Mouse (Mus musculus): Measurements from ENCODE around the gene Adora2a. TPM values are rescaled to one million over a fixed set of nuclear protein-coding genes. Genes with fewer than 3 reads are reported as not detected.
"Not testable (repeated sequence)": the region's sequence is repeated elsewhere in the genome, so short reads cannot be mapped to it uniquely, and the experiment has no call there.

Gene Adora2a
- polyA plus RNA-seq, 1 experiment from 2014 or later, result 3.8 TPM

GRCm38 (mm10) chr10:75333176-75333776, 16.6 kb downstream of the Adora2a start:
- ATAC-seq (replicated peaks), result no peak

GRCm38 (mm10) chr10:75334175-75334574, 17.5 kb downstream of the Adora2a start:
- Histone ChIP-seq H3K36me3 (replicated peaks) (no peaks in the 10 kb centered on the region), H3K27me3 (replicated peaks) (no peaks in the 10 kb centered on the region), H3K9ac (no peak overlapping the region), H3K4me3 (no peak overlapping the region), H3K9me3 (no peaks in the 10 kb centered on the region), H3K4me2 (no peak overlapping the region), H3K27ac (no peak overlapping the region), H3K4me1 (no peaks in the 10 kb centered on the region)
- 76% methylated on average over 7 of the region's 7 CpGs for WGBS
- ATAC-seq (replicated peaks), result no peak

More at GRCm38 (mm10) chr10:75333176-75333776, 16.6 kb downstream of the Adora2a start:
- no peak overlapping the region for H3K9ac ChIP-seq
- H3K36me3 ChIP-seq (replicated peaks), result no peaks in the 10 kb centered on the region
- H3K9me3 ChIP-seq, result no peaks in the 10 kb centered on the region
- no peak overlapping the region for H3K4me3 ChIP-seq
- WGBS, result 93% methylated on average over 23 of the region's 23 CpGs
- H3K27ac ChIP-seq, result no peak overlapping the region
- H3K4me2 ChIP-seq, result no peak overlapping the region
- H3K27me3 ChIP-seq (replicated peaks), result no peaks in the 10 kb centered on the region
- no peaks in the 10 kb centered on the region for H3K4me1 ChIP-seq

- WGBS, result 89% methylated on average over 6 of the region's 6 CpGs
- no peak overlapping the region for H3K4me3 ChIP-seq
- ATAC-seq (replicated peaks), result no peak
- no peak overlapping the region for H3K9ac ChIP-seq
- no peaks in the 10 kb centered on the region for H3K36me3 ChIP-seq (replicated peaks)
- no peak overlapping the region for H3K4me2 ChIP-seq
- H3K4me1 ChIP-seq, result no peaks in the 10 kb centered on the region
- no peaks in the 10 kb centered on the region for H3K9me3 ChIP-seq
- no peak overlapping the region for H3K27ac ChIP-seq
- no peaks in the 10 kb centered on the region for H3K27me3 ChIP-seq (replicated peaks)
Measured at GRCm38 (mm10) chr10:75335075-75335474, 18.4 kb downstream of the Adora2a start.

- no peak overlapping the region for H3K27ac ChIP-seq
- no peaks in the 10 kb centered on the region for H3K27me3 ChIP-seq (replicated peaks)
- 82% methylated on average over 10 of the region's 10 CpGs for WGBS
- H3K36me3 ChIP-seq (replicated peaks), result no peaks in the 10 kb centered on the region
- H3K4me3 ChIP-seq, result no peak overlapping the region
- H3K4me2 ChIP-seq, result no peak overlapping the region
- H3K9ac ChIP-seq, result no peak overlapping the region
- no peaks in the 10 kb centered on the region for H3K9me3 ChIP-seq
- ATAC-seq (replicated peaks), result no peak
- no peaks in the 10 kb centered on the region for H3K4me1 ChIP-seq
Measured at GRCm38 (mm10) chr10:75337231-75337630, 20.6 kb downstream of the Adora2a start.

- Histone ChIP-seq H3K36me3 (replicated peaks) (no peaks in the 10 kb centered on the region), H3K4me2 (no peak overlapping the region), H3K9ac (no peak overlapping the region), H3K27me3 (replicated peaks) (no peaks in the 10 kb centered on the region), H3K9me3 (no peaks in the 10 kb centered on the region), H3K27ac (no peak overlapping the region), H3K4me3 (no peak overlapping the region), H3K4me1 (no peaks in the 10 kb centered on the region)
- 84% methylated on average over 5 of the region's 5 CpGs for WGBS
- no peak for ATAC-seq (replicated peaks)
Measured at GRCm38 (mm10) chr10:75338852-75339251, 22.2 kb downstream of the Adora2a start.

- no peak overlapping the region for H3K27ac ChIP-seq
- 90% methylated on average over 7 of the region's 7 CpGs for WGBS
- no peaks in the 10 kb centered on the region for H3K9me3 ChIP-seq
- no peaks in the 10 kb centered on the region for H3K36me3 ChIP-seq (replicated peaks)
- no peak overlapping the region for H3K4me3 ChIP-seq
- no peaks in the 10 kb centered on the region for H3K4me1 ChIP-seq
- H3K4me2 ChIP-seq, result no peak overlapping the region
- no peaks in the 10 kb centered on the region for H3K27me3 ChIP-seq (replicated peaks)
- H3K9ac ChIP-seq, result no peak overlapping the region
- ATAC-seq (replicated peaks), result no peak
Measured at GRCm38 (mm10) chr10:75339377-75339776, 22.7 kb downstream of the Adora2a start.

GRCm38 (mm10) chr10:75341936-75342335, 25.3 kb downstream of the Adora2a start:
- no peaks in the 10 kb centered on the region for H3K36me3 ChIP-seq (replicated peaks)
- 42% methylated on average over 8 of the region's 8 CpGs for WGBS
- no peaks in the 10 kb centered on the region for H3K9me3 ChIP-seq
- no peak overlapping the region for H3K9ac ChIP-seq
- no peaks in the 10 kb centered on the region for H3K27me3 ChIP-seq (replicated peaks)
- no peaks in the 10 kb centered on the region for H3K4me1 ChIP-seq
- no peak for ATAC-seq (replicated peaks)
- H3K4me2 ChIP-seq, result no peak overlapping the region
- no peak overlapping the region for H3K27ac ChIP-seq
- H3K4me3 ChIP-seq, result no peak overlapping the region

GRCm38 (mm10) chr10:75344563-75344962, 27.9 kb downstream of the Adora2a start:
- not testable (repeated sequence) for H3K4me1 ChIP-seq; ATAC-seq (replicated peaks); H3K4me2 ChIP-seq; H3K9me3 ChIP-seq; H3K27ac ChIP-seq; H3K36me3 ChIP-seq (replicated peaks); H3K9ac ChIP-seq; H3K27me3 ChIP-seq (replicated peaks); H3K4me3 ChIP-seq
- 75% methylated on average over 1 of the region's 1 CpGs for WGBS

GRCm38 (mm10) chr10:75345265-75345664, 28.6 kb downstream of the Adora2a start:
- H3K4me3 ChIP-seq, result no peak overlapping the region
- H3K9me3 ChIP-seq, result no peaks in the 10 kb centered on the region
- H3K4me2 ChIP-seq, result no peak overlapping the region
- no peaks in the 10 kb centered on the region for H3K36me3 ChIP-seq (replicated peaks)
- no peak overlapping the region for H3K9ac ChIP-seq
- no peaks in the 10 kb centered on the region for H3K27me3 ChIP-seq (replicated peaks)
- no peaks in the 10 kb centered on the region for H3K4me1 ChIP-seq
- no peak for ATAC-seq (replicated peaks)
- WGBS, result 52% methylated on average over 2 of the region's 2 CpGs
- no peak overlapping the region for H3K27ac ChIP-seq

GRCm38 (mm10) chr10:75350564-75350963, 33.9 kb downstream of the Adora2a start:
- Histone ChIP-seq H3K4me3 (no peak overlapping the region), H3K9ac (no peak overlapping the region), H3K27ac (no peak overlapping the region), H3K27me3 (replicated peaks) (no peaks in the 10 kb centered on the region), H3K4me1 (no peaks in the 10 kb centered on the region), H3K9me3 (no peaks in the 10 kb centered on the region), H3K36me3 (replicated peaks) (no peaks in the 10 kb centered on the region), H3K4me2 (no peak overlapping the region)
- no peak for ATAC-seq (replicated peaks)
- WGBS, result 81% methylated on average over 5 of the region's 5 CpGs

GRCm38 (mm10) chr10:75352541-75352940, 35.9 kb downstream of the Adora2a start:
- no peaks in the 10 kb centered on the region for H3K9me3 ChIP-seq
- H3K36me3 ChIP-seq (replicated peaks), result no peaks in the 10 kb centered on the region
- H3K4me1 ChIP-seq, result no peaks in the 10 kb centered on the region
- ATAC-seq (replicated peaks), result no peak
- H3K27ac ChIP-seq, result no peak overlapping the region
- no peak overlapping the region for H3K4me3 ChIP-seq
- no peak overlapping the region for H3K9ac ChIP-seq
- H3K4me2 ChIP-seq, result no peak overlapping the region
- H3K27me3 ChIP-seq (replicated peaks), result no peaks in the 10 kb centered on the region
- 95% methylated on average over 12 of the region's 12 CpGs for WGBS

- H3K27ac ChIP-seq; H3K9ac ChIP-seq; H3K4me1 ChIP-seq; H3K36me3 ChIP-seq (replicated peaks); H3K27me3 ChIP-seq (replicated peaks); H3K9me3 ChIP-seq; H3K4me2 ChIP-seq; ATAC-seq (replicated peaks); H3K4me3 ChIP-seq: not testable (repeated sequence)
- 51% methylated on average over 7 of the region's 9 CpGs for WGBS
Measured at GRCm38 (mm10) chr10:75353838-75354241, 37.2 kb downstream of the Adora2a start.

- H3K4me2 ChIP-seq, result no peak overlapping the region
- no peak overlapping the region for H3K4me3 ChIP-seq
- H3K27me3 ChIP-seq (replicated peaks), result no peaks in the 10 kb centered on the region
- no peak overlapping the region for H3K27ac ChIP-seq
- H3K9ac ChIP-seq, result no peak overlapping the region
- no peaks in the 10 kb centered on the region for H3K4me1 ChIP-seq
- 74% methylated on average over 4 of the region's 4 CpGs for WGBS
- H3K9me3 ChIP-seq, result no peaks in the 10 kb centered on the region
- no peak for ATAC-seq (replicated peaks)
- no peaks in the 10 kb centered on the region for H3K36me3 ChIP-seq (replicated peaks)
Measured at GRCm38 (mm10) chr10:75355341-75355740, 38.7 kb downstream of the Adora2a start.

Measured in midbrain, embryonic 15.5 days (tissue).